Mouse (Mus musculus): ENCODE data around the gene Copa. TPM values are rescaled to one million over a fixed set of nuclear protein-coding genes. Genes with fewer than 3 reads are reported as not detected.
A peak's percentile ranks its signal among the peaks of the same experiment; 100 is the strongest.

The Copa gene
- polyA plus RNA-seq, 1 experiment from 2014 or later, result 204 TPM

DNA sequence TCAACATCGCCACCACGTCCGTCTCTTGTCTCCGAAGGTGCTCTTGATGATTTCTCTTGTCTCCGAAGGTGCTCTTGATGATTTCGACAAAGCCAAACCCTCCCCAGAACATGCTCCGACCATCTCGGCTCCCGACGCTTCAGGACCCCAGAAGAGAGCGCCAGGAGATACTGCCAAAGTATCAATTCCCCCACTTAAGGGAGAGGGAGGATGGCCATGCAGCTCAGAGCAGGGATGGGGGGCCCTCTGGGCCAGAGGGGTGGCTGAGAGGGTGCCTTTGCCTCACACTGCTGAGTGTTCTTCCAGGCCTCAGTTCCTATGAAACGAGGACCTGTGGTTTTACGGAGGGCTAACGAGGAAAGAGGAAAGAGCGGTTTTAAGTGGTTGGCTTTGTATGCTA lies 46.2 kb downstream of the Copa start:
- H3K36me3 ChIP-seq (ENCODE audit: control insufficient read depth, insufficient read depth, low read length), result peaks cover 31% of the 10 kb centered on the region

DNA sequence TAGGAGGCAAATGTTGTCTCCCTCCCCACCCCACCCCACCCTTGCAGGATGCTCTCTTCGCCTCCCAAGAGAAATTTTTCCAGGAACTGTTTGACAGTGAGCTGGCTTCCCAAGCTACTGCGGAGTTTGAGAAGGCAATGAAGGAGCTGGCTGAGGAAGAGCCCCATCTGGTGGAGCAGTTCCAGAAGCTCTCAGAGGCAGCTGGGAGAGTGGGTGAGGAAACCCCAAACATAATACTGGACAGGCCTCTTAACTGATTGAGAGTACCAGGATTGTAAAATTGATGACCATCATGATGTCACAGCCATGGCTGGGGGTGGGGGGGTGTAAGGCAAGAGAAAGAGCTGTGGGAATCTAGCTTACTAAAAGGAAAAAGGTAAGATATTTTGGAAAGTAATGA lies 46.8 kb downstream of the Copa start:
- Histone ChIP-seq H3K27me3 (replicated peaks; ENCODE audit: control insufficient read depth, insufficient read depth, low read length) (no peaks in the 10 kb centered on the region), H3K27ac (ENCODE audit: low read length) (no peak overlapping the region), H3K4me3 (ENCODE audit: low read length) (no peak overlapping the region), H3K4me1 (ENCODE audit: control insufficient read depth, insufficient read depth, low read length) (peaks cover 12% of the 10 kb centered on the region), H3K9me3 (ENCODE audit: control insufficient read depth, low read length) (no peaks in the 10 kb centered on the region), H3K4me2 (ENCODE audit: low read depth, low read length) (no peak overlapping the region), H3K9ac (ENCODE audit: low read depth, low read length) (no peak overlapping the region), H3K36me3 (ENCODE audit: control insufficient read depth, insufficient read depth, low read length) (peaks cover 35% of the 10 kb centered on the region)
- WGBS, result 75% methylated on average over 2 of the region's 2 CpGs
- ATAC-seq, result no peak

More for the DNA sequence above, 46.2 kb downstream of the Copa start:
- Histone ChIP-seq H3K27ac (ENCODE audit: low read length) (no peak overlapping the region), H3K4me2 (ENCODE audit: low read depth, low read length) (no peak overlapping the region), H3K9me3 (ENCODE audit: control insufficient read depth, low read length) (no peaks in the 10 kb centered on the region), H3K4me1 (ENCODE audit: control insufficient read depth, insufficient read depth, low read length) (peaks cover 12% of the 10 kb centered on the region), H3K27me3 (replicated peaks; ENCODE audit: control insufficient read depth, insufficient read depth, low read length) (no peaks in the 10 kb centered on the region), H3K9ac (ENCODE audit: low read depth, low read length) (no peak overlapping the region), H3K4me3 (ENCODE audit: low read length) (no peak overlapping the region)
- WGBS, result 93% methylated on average over 15 of the region's 15 CpGs
- ATAC-seq, result no peak

DNA sequence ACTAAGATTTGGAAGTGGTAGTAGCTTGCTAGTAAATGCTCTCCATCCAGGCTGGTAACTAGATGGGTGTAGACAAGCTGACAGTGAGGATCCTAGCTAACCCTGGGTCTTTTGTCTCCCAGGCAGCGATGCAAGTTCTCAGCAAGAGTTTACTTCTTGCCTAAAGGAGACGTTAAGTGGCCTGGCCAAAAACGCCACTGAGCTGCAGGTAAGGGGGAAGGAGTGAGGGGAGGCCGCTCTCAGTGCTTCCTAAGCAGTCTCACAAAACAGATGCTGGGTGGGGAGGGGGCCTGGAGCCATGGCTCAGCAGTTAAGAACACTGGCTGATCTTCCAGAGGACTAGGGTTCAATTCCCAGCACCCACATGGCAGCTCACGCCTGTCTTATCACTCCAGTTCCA lies 47.5 kb downstream of the Copa start:
- Histone ChIP-seq H3K4me1 (ENCODE audit: control insufficient read depth, insufficient read depth, low read length) (peaks cover 12% of the 10 kb centered on the region), H3K36me3 (ENCODE audit: control insufficient read depth, insufficient read depth, low read length) (peaks cover 39% of the 10 kb centered on the region), H3K9me3 (ENCODE audit: control insufficient read depth, low read length) (no peaks in the 10 kb centered on the region), H3K4me2 (ENCODE audit: low read depth, low read length) (no peak overlapping the region), H3K27ac (ENCODE audit: low read length) (no peak overlapping the region), H3K4me3 (ENCODE audit: low read length) (no peak overlapping the region), H3K9ac (ENCODE audit: low read depth, low read length) (no peak overlapping the region), H3K27me3 (replicated peaks; ENCODE audit: control insufficient read depth, insufficient read depth, low read length) (no peaks in the 10 kb centered on the region)
- ATAC-seq, result no peak
- WGBS, result 97% methylated on average over 5 of the region's 5 CpGs

DNA sequence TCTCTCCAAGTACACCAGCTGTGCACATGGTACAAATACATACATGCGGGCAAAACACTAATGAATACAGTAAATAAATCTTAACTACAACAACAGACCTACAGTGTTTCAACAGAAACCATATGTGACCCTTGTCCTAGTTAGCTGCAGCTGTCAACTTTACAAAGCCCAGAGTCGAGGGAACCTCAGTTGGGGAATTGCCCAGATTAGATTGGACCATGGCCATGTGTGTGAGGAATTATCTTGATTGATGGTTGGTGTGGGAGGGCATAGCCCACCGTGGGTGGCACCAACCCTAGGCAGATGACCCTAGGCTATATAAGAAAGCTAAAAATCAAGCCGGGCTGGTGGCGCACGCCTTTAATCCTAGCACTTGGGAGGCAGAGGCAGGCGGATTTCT lies 50.0 kb downstream of the Copa start:
- H3K27me3 ChIP-seq (replicated peaks; ENCODE audit: control insufficient read depth, insufficient read depth, low read length), result no peaks in the 10 kb centered on the region
- ATAC-seq, result no peak
- 87% methylated on average over 7 of the region's 7 CpGs for WGBS

DNA sequence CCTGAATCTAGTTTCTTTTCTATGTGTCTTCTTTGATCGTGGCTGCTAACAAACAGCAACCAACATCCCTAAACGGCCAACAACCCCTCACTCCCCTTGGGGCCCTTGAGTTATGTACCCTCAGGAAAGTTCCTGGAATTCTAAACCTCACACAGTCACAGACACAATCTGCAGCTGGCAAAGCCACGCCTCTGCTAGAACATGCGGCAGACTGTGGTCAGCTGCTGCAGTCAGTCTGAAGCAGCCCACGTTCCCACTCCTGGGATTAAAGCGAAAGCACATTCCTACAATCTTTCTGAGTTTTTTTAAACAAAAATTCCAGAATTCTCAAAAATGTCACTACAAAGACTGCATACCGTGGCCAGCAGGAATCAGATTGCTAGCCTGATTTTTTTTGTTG lies 51.2 kb downstream of the Copa start:
- Histone ChIP-seq H3K4me3 (ENCODE audit: low read length) (no peak overlapping the region), H3K4me1 (ENCODE audit: control insufficient read depth, insufficient read depth, low read length) (0 out of 2 replicates have a peak, but pooled peaks cover 3% of the 10 kb centered on the region), H3K9me3 (ENCODE audit: control insufficient read depth, low read length) (no peaks in the 10 kb centered on the region), H3K27ac (ENCODE audit: low read length) (no peak overlapping the region), H3K27me3 (replicated peaks; ENCODE audit: control insufficient read depth, insufficient read depth, low read length) (no peaks in the 10 kb centered on the region), H3K9ac (ENCODE audit: low read depth, low read length) (no peak overlapping the region), H3K36me3 (ENCODE audit: control insufficient read depth, insufficient read depth, low read length) (peaks cover 39% of the 10 kb centered on the region), H3K4me2 (ENCODE audit: low read depth, low read length) (no peak overlapping the region)
- 74% methylated on average over 7 of the region's 7 CpGs for WGBS
- ATAC-seq, result no peak

More for the DNA sequence above, 50.0 kb downstream of the Copa start:
- Histone ChIP-seq H3K4me2 (ENCODE audit: low read depth, low read length) (no peak overlapping the region), H3K4me1 (ENCODE audit: control insufficient read depth, insufficient read depth, low read length) (peaks cover 8% of the 10 kb centered on the region), H3K9ac (ENCODE audit: low read depth, low read length) (no peak overlapping the region), H3K9me3 (ENCODE audit: control insufficient read depth, low read length) (no peaks in the 10 kb centered on the region), H3K36me3 (ENCODE audit: control insufficient read depth, insufficient read depth, low read length) (peaks cover 42% of the 10 kb centered on the region), H3K27ac (ENCODE audit: low read length) (no peak overlapping the region), H3K4me3 (ENCODE audit: low read length) (no peak overlapping the region)

DNA sequence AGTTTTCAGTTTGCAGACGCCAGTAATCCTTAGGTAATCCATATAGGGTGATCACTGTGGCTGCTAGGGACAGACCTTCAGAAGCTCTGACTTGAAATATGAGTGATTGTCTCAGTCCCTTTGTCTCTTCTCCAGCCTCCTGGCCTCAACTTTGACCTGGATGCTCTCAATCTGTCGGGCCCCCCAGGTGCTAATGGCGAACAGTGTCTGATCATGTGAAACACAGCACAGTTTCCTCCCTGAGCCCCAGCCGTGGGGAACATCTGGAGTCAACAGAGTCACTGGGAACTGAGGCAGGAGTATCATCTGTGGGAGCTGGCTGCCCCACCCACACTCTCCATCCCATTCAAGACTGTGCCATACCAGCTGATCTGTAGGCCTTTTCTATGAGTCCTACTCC lies 51.7 kb downstream of the Copa start:
- WGBS, result 82% methylated on average over 4 of the region's 4 CpGs
- Histone ChIP-seq H3K4me3 (ENCODE audit: low read length) (no peak overlapping the region), H3K27ac (ENCODE audit: low read length) (no peak overlapping the region), H3K27me3 (replicated peaks; ENCODE audit: control insufficient read depth, insufficient read depth, low read length) (no peaks in the 10 kb centered on the region), H3K9ac (ENCODE audit: low read depth, low read length) (no peak overlapping the region), H3K9me3 (ENCODE audit: control insufficient read depth, low read length) (no peaks in the 10 kb centered on the region), H3K36me3 (ENCODE audit: control insufficient read depth, insufficient read depth, low read length) (peaks cover 37% of the 10 kb centered on the region), H3K4me1 (ENCODE audit: control insufficient read depth, insufficient read depth, low read length) (0 out of 2 replicates have a peak, but pooled peaks cover 3% of the 10 kb centered on the region), H3K4me2 (ENCODE audit: low read depth, low read length) (no peak overlapping the region)
- no peak for ATAC-seq

DNA sequence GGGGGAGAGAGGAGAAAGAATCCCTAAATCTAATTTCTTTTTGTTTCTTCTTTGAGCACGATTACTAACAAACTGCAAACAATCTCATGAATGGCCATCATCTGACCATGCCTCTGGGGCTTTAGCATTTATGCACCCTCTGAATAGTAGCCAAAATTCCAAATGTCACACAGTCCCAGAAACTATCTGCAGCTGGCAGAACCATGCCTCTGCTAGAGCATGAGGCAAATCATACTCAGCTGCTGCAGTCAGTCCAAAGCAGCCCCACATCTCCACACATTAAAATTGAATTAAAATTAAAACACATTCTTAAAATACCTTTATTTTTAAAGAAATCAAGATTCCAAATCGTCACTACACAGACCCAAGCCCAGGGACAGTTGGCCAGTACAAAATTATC lies 57.8 kb downstream of the Copa start:
- WGBS, result 74% methylated on average over 2 of the region's 2 CpGs
- no peak for ATAC-seq
- Histone ChIP-seq H3K27ac (ENCODE audit: low read length) (no peak overlapping the region), H3K9ac (ENCODE audit: low read depth, low read length) (no peak overlapping the region), H3K27me3 (replicated peaks; ENCODE audit: control insufficient read depth, insufficient read depth, low read length) (no peaks in the 10 kb centered on the region), H3K4me2 (ENCODE audit: low read depth, low read length) (no peak overlapping the region), H3K36me3 (ENCODE audit: control insufficient read depth, insufficient read depth, low read length) (peaks cover 4% of the 10 kb centered on the region; the same call in 1 of the 2 replicates), H3K9me3 (ENCODE audit: control insufficient read depth, low read length) (no peaks in the 10 kb centered on the region), H3K4me1 (ENCODE audit: control insufficient read depth, insufficient read depth, low read length) (0 out of 2 replicates have a peak, but pooled peaks cover 5% of the 10 kb centered on the region), H3K4me3 (ENCODE audit: low read length) (no peak overlapping the region)

DNA sequence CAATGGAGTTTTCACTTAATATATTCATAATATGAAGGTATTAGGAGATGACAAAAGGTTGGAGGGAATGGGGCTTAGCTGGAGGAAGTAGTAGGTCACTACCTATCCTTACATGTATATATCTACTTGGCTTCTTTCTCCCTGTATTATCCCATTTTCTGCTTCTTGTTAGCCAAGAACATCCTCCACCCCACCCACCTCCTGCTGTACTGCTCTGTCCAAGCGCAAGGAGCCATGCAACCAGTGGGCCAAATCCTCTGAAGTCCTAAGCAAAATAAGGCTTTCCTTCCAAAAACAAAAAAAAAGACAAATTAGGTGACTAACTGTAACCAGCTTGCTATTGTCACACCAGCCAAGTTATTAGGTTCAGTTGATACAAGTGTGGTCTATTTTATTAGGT lies 58.5 kb downstream of the Copa start:
- no peak overlapping the region for H3K9ac ChIP-seq (ENCODE audit: low read depth, low read length)
- H3K36me3 ChIP-seq (ENCODE audit: control insufficient read depth, insufficient read depth, low read length), result peaks cover under 1% of the 10 kb centered on the region; the same call in 1 of the 2 replicates
- no peaks in the 10 kb centered on the region for H3K27me3 ChIP-seq (replicated peaks; ENCODE audit: control insufficient read depth, insufficient read depth, low read length)
- H3K27ac ChIP-seq (ENCODE audit: low read length), result peak overlapping the region; percentile 45; the same call in 1 of the 2 replicates
- no peak overlapping the region for H3K4me3 ChIP-seq (ENCODE audit: low read length)
- no peaks in the 10 kb centered on the region for H3K9me3 ChIP-seq (ENCODE audit: control insufficient read depth, low read length)
- 0 out of 2 replicates have a peak, but pooled peaks cover 5% of the 10 kb centered on the region for H3K4me1 ChIP-seq (ENCODE audit: control insufficient read depth, insufficient read depth, low read length)
- no peak overlapping the region for H3K4me2 ChIP-seq (ENCODE audit: low read depth, low read length)
- no peak for ATAC-seq
- 84% methylated on average over 1 of the region's 1 CpGs for WGBS

DNA sequence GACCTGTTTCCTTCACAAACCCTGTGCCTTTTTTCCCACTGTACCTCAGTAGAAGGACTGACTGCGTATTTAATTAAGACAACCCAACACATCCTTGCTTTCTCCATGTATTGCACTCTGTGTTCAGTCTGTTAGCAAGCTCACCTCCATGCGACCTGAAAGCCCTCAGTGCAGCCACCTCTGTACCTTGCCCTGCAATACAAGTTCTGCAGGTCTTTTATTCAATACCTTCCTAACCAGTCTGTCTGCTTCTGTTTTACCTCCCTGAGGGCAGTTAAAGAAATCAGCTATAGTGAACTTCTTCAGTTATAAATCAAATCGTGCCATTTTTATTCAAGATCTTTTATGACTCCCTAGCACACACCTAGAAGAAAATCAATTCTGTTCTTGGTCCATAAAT lies 59.2 kb downstream of the Copa start:
- ATAC-seq, result peak; percentile 89

DNA sequence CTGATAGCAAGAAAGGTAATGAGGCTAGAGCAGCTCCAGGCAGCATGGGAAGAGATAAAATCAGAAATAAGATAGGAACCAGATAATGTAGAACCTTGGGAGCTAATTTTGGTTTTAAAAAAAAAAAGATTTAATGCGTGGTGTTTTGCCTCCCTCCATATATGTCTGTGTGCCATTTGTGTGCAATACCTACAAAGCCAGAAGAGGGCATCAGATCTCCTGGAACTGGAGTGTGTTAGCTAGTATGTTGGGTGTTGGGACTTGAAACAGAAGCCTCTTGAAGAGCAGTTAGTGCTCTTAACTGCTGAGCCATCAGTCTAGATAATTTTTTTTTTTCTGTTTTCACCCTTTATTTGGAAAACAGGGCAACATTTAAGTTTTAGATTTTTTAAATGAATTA lies 61.2 kb downstream of the Copa start:
- no peaks in the 10 kb centered on the region for H3K27me3 ChIP-seq (replicated peaks; ENCODE audit: control insufficient read depth, insufficient read depth, low read length)
- H3K4me3 ChIP-seq (ENCODE audit: low read length), result no peak overlapping the region
- ATAC-seq, result no peak
- no peak overlapping the region for H3K9ac ChIP-seq (ENCODE audit: low read depth, low read length)
- 30% methylated on average over 1 of the region's 1 CpGs for WGBS
- no peaks in the 10 kb centered on the region for H3K36me3 ChIP-seq (ENCODE audit: control insufficient read depth, insufficient read depth, low read length)
- H3K4me1 ChIP-seq (ENCODE audit: control insufficient read depth, insufficient read depth, low read length), result peaks cover 9% of the 10 kb centered on the region; the same call in 1 of the 2 replicates
- no peak overlapping the region for H3K27ac ChIP-seq (ENCODE audit: low read length)
- H3K4me2 ChIP-seq (ENCODE audit: low read depth, low read length), result no peak overlapping the region
- H3K9me3 ChIP-seq (ENCODE audit: control insufficient read depth, low read length), result no peaks in the 10 kb centered on the region

More for the DNA sequence above, 59.2 kb downstream of the Copa start:
- H3K27ac ChIP-seq (ENCODE audit: low read length), result peak overlapping the region; percentile 45; the same call in 1 of the 2 replicates
- no peaks in the 10 kb centered on the region for H3K9me3 ChIP-seq (ENCODE audit: control insufficient read depth, low read length)
- no peaks in the 10 kb centered on the region for H3K27me3 ChIP-seq (replicated peaks; ENCODE audit: control insufficient read depth, insufficient read depth, low read length)
- no peaks in the 10 kb centered on the region for H3K36me3 ChIP-seq (ENCODE audit: control insufficient read depth, insufficient read depth, low read length)
- H3K4me1 ChIP-seq (ENCODE audit: control insufficient read depth, insufficient read depth, low read length), result 0 out of 2 replicates have a peak, but pooled peaks cover 5% of the 10 kb centered on the region
- H3K9ac ChIP-seq (ENCODE audit: low read depth, low read length), result no peak overlapping the region
- H3K4me2 ChIP-seq (ENCODE audit: low read depth, low read length), result no peak overlapping the region
- no peak overlapping the region for H3K4me3 ChIP-seq (ENCODE audit: low read length)
- 49% methylated on average over 3 of the region's 3 CpGs for WGBS

Data from intestine, embryonic 16.5 days (tissue).